19 mouse cellular contexts compared by ENCODE assay signal in the genomic region with DNA sequence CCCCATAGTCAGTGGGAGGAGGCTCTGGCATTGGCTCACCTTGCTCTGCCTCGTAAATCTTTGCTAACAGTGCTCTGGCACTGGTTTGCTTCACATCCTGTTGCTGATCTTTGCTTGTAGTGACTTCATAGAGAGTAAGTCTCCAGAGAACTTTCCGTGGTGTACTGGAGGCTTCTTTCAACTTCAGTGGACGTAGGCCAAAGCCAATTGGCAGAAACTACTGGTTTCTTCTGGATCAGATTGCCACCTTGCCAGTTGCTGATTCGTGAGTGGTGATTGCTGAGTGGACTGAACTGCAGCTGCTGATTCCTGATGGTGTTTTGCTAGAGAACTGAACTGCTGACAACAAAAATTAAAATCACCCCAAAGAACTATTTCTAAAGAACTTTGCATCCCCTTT. TPM values are rescaled to one million over a fixed set of nuclear protein-coding genes. Genes with fewer than 3 reads are reported as not detected.
A peak's percentile ranks its signal among the peaks of the same experiment; 100 is the strongest.
DNase-seq lines count a peak whose midpoint lies in the region; ATAC-seq and TF ChIP-seq lines count a peak whose summit lies in the region.
"Had no signal": no experiment of that assay in that cellular context is flagged by ENCODE, and none has a peak within 500 bp of the region (broad histone marks: within the 10 kb centered on the region; RNA-seq: fewer than 3 reads in every experiment).

No protein-coding gene starts in this region.

- ATAC-seq in megakaryocyte, adult 5-6 weeks (ENCODE audit: poor library complexity, severe bottlenecking): peak; percentile 82
- no peak for ATAC-seq in lung, postnatal 0 days
- ATAC-seq: forebrain, embryonic 15.5 days; hindbrain, postnatal 0 days had no signal

- H3K4me1 ChIP-seq in lung, postnatal 0 days (ENCODE audit: insufficient read depth, low read depth, low read length): no peaks in the 10 kb centered on the region
- H3K4me1 ChIP-seq: embryonic facial prominence, embryonic 12.5 days; forebrain, embryonic 15.5 days; heart, embryonic 10.5 days; heart, embryonic 15.5 days; hindbrain, embryonic 13.5 days had no signal

- DNase-seq in gastrocnemius, adult 2 months: peak; percentile 63
- no peak for DNase-seq in gastrocnemius, postnatal 4 days (ENCODE audit: low spot score in 2 of 2)
- peak; percentile 68 for DNase-seq in 3T3-L1 (ENCODE audit: low read depth, low spot score)
- DNase-seq in adipocyte (ENCODE audit: low spot score): peak; percentile 76
- no peak for DNase-seq in lung, postnatal 0 days (ENCODE audit: low spot score)
- no peak for DNase-seq in Muller cell, postnatal 12 days (ENCODE audit: inconsistent ontology term)
- DNase-seq: adrenal gland, postnatal 25 days; cerebellum, adult 2 months; cerebellum, postnatal 14 days; heart, adult 18-20 months; heart, postnatal 14 days; kidney, adult 11 months had no signal

- no peak overlapping the region for H3K4me3 ChIP-seq in gastrocnemius, adult 2 months
- no peak overlapping the region for H3K4me3 ChIP-seq in lung, postnatal 0 days (ENCODE audit: low read depth, low read length)
- H3K4me3 ChIP-seq: embryonic facial prominence, embryonic 12.5 days; forebrain, embryonic 15.5 days; heart, embryonic 10.5 days; heart, embryonic 15.5 days; hindbrain, embryonic 13.5 days had no signal

- H3K9me3 ChIP-seq in lung, postnatal 0 days (ENCODE audit: low read length): no peaks in the 10 kb centered on the region
- H3K9me3 ChIP-seq: embryonic facial prominence, embryonic 12.5 days; forebrain, embryonic 15.5 days; heart, embryonic 10.5 days; heart, embryonic 15.5 days; hindbrain, embryonic 13.5 days had no signal

- TF ChIP-seq CTCF in gastrocnemius, adult 2 months (IDR thresholded peaks at IDR 0.05): no peak
- no peak for TF ChIP-seq CTCF in lung, postnatal 0 days (IDR thresholded peaks at IDR 0.05)

- H3K27ac ChIP-seq in gastrocnemius, adult 2 months: peak overlapping the region; percentile 84
- no peak overlapping the region for H3K27ac ChIP-seq in lung, postnatal 0 days (ENCODE audit: low read length)
- H3K27ac ChIP-seq: embryonic facial prominence, embryonic 12.5 days; forebrain, embryonic 15.5 days; heart, embryonic 10.5 days; heart, embryonic 15.5 days; hindbrain, embryonic 13.5 days; hindbrain, postnatal 0 days had no signal

- H3K27me3 ChIP-seq in lung, postnatal 0 days (replicated peaks; ENCODE audit: insufficient read depth, low read length): no peaks in the 10 kb centered on the region
- H3K27me3 ChIP-seq: embryonic facial prominence, embryonic 12.5 days; forebrain, embryonic 15.5 days; heart, embryonic 15.5 days; hindbrain, embryonic 13.5 days had no signal

- WGBS in lung, postnatal 0 days: 62% methylated on average over 4 of the region's 4 CpGs

- H3K36me3 ChIP-seq in lung, postnatal 0 days (ENCODE audit: insufficient read depth, low read length): no peaks in the 10 kb centered on the region
- H3K36me3 ChIP-seq: embryonic facial prominence, embryonic 12.5 days; forebrain, embryonic 15.5 days; heart, embryonic 10.5 days; heart, embryonic 15.5 days; hindbrain, embryonic 13.5 days had no signal

- no peak for TF ChIP-seq EP300 in lung, postnatal 0 days (IDR thresholded peaks at IDR 0.05)

- H3K4me2 ChIP-seq in lung, postnatal 0 days (replicated peaks; ENCODE audit: low read depth, low read length): no peak overlapping the region
- H3K4me2 ChIP-seq: embryonic facial prominence, embryonic 12.5 days; forebrain, embryonic 15.5 days; heart, embryonic 15.5 days; hindbrain, embryonic 13.5 days had no signal

- H3K9ac ChIP-seq in lung, postnatal 0 days (replicated peaks; ENCODE audit: low read depth): no peak overlapping the region
- H3K9ac ChIP-seq: embryonic facial prominence, embryonic 12.5 days; forebrain, embryonic 15.5 days; heart, embryonic 15.5 days; hindbrain, embryonic 13.5 days had no signal

- intact Hi-C loops in gastrocnemius, adult 2 months (cut with DNase I): no loop called here

RNA-seq across cellular contexts. Expression of gene Ugp2, which starts 15.8 kb away (rescaled TPM):
- 100 to 1,000 TPM; 474 to 554 TPM for total RNA-seq in gastrocnemius, adult 2 months (2021)
- 100 to 1,000 TPM; 285 to 289 TPM for total RNA-seq in gastrocnemius, postnatal 4 days (2021)
- 129 and 140 TPM in 2 replicates for total RNA-seq in megakaryocyte, adult 5-6 weeks (2015)
- total RNA-seq in megakaryocyte, adult 5-6 weeks (2017): 113 and 121 TPM in 2 replicates
- polyA plus RNA-seq in lung, postnatal 0 days (2015; fragmentation: Nextera tagmentation; extraction: Ambion mirVana): 76.4 and 92.6 TPM in 2 replicates

Comparison
In these comparisons a context has a peak if more than half of its experiments do, and no peak if none do; other contexts are left out.
1. DNase-seq: peak in gastrocnemius, adult 2 months (single experiment), 3T3-L1 (single experiment) and adipocyte (single experiment); none in gastrocnemius, postnatal 4 days (0 of 2), lung, postnatal 0 days (single experiment) and Muller cell, postnatal 12 days (single experiment).